Mouse (Mus musculus): Measurements from ENCODE around the gene Ppp1r11. TPM values are rescaled to one million over a fixed set of nuclear protein-coding genes. Genes with fewer than 3 reads are reported as not detected.

Ppp1r11 gene
- polyA plus RNA-seq, 1 experiment from 2014 or later = 142 TPM

- Histone ChIP-seq H3K4me2 (ENCODE audit: low read depth, low read length, severe bottlenecking) (no peak overlapping the region), H3K27ac (ENCODE audit: low read depth, low read length) (no peak overlapping the region), H3K4me1 (replicated peaks; ENCODE audit: control insufficient read depth, insufficient read depth, low read length) (0 out of 2 replicates have a peak, but pooled peaks cover 6% of the 10 kb centered on the region), H3K27me3 (ENCODE audit: control insufficient read depth, insufficient read depth, low read length) (peaks cover 14% of the 10 kb centered on the region), H3K36me3 (ENCODE audit: control insufficient read depth, insufficient read depth, low read length) (no peaks in the 10 kb centered on the region), H3K4me3 (ENCODE audit: low read depth, low read length) (no peak overlapping the region), H3K9me3 (ENCODE audit: control insufficient read depth, low read length) (no peaks in the 10 kb centered on the region), H3K9ac (ENCODE audit: low read length) (no peak overlapping the region)
- WGBS = 81% methylated on average over 2 of the region's 2 CpGs
- DNase-seq (ENCODE audit: low spot score) (no peak), ATAC-seq (replicated peaks; ENCODE audit: low FRiP score) (no peak)
These were observed 13.5 kb downstream of the Ppp1r11 start for GRCm38 (mm10) chr17:36938056-36938455.

GRCm38 (mm10) chr17:36931806-36932205 lies 19.7 kb downstream of the Ppp1r11 start:
- ATAC-seq (replicated peaks; ENCODE audit: low FRiP score) = no peak
- WGBS = 70% methylated on average over 2 of the region's 2 CpGs
- DNase-seq (ENCODE audit: low spot score) = no peak

GRCm38 (mm10) chr17:36931130-36931529 lies 20.4 kb downstream of the Ppp1r11 start:
- no peak for ATAC-seq (replicated peaks; ENCODE audit: low FRiP score)
- Histone ChIP-seq H3K4me3 (ENCODE audit: low read depth, low read length) (no peak overlapping the region), H3K9ac (ENCODE audit: low read length) (no peak overlapping the region), H3K4me2 (ENCODE audit: low read depth, low read length, severe bottlenecking) (no peak overlapping the region), H3K27me3 (ENCODE audit: control insufficient read depth, insufficient read depth, low read length) (no peaks in the 10 kb centered on the region), H3K27ac (ENCODE audit: low read depth, low read length) (no peak overlapping the region), H3K36me3 (ENCODE audit: control insufficient read depth, insufficient read depth, low read length) (no peaks in the 10 kb centered on the region), H3K4me1 (replicated peaks; ENCODE audit: control insufficient read depth, insufficient read depth, low read length) (no peaks in the 10 kb centered on the region), H3K9me3 (ENCODE audit: control insufficient read depth, low read length) (no peaks in the 10 kb centered on the region)
- no peak for DNase-seq (ENCODE audit: low spot score)
- 89% methylated on average over 4 of the region's 4 CpGs for WGBS

More at GRCm38 (mm10) chr17:36931806-36932205, 19.7 kb downstream of the Ppp1r11 start:
- H3K4me3 ChIP-seq (ENCODE audit: low read depth, low read length) = no peak overlapping the region
- H3K9me3 ChIP-seq (ENCODE audit: control insufficient read depth, low read length) = no peaks in the 10 kb centered on the region
- H3K27me3 ChIP-seq (ENCODE audit: control insufficient read depth, insufficient read depth, low read length) = no peaks in the 10 kb centered on the region
- no peak overlapping the region for H3K4me2 ChIP-seq (ENCODE audit: low read depth, low read length, severe bottlenecking)
- H3K27ac ChIP-seq (ENCODE audit: low read depth, low read length) = no peak overlapping the region
- no peak overlapping the region for H3K9ac ChIP-seq (ENCODE audit: low read length)
- H3K4me1 ChIP-seq (replicated peaks; ENCODE audit: control insufficient read depth, insufficient read depth, low read length) = no peaks in the 10 kb centered on the region
- no peaks in the 10 kb centered on the region for H3K36me3 ChIP-seq (ENCODE audit: control insufficient read depth, insufficient read depth, low read length)

GRCm38 (mm10) chr17:36930233-36930632 lies 21.3 kb downstream of the Ppp1r11 start:
- no peaks in the 10 kb centered on the region for H3K27me3 ChIP-seq (ENCODE audit: control insufficient read depth, insufficient read depth, low read length)
- no peak overlapping the region for H3K27ac ChIP-seq (ENCODE audit: low read depth, low read length)
- no peaks in the 10 kb centered on the region for H3K9me3 ChIP-seq (ENCODE audit: control insufficient read depth, low read length)
- H3K4me2 ChIP-seq (ENCODE audit: low read depth, low read length, severe bottlenecking) = no peak overlapping the region
- no peak for DNase-seq (ENCODE audit: low spot score)
- 88% methylated on average over 6 of the region's 6 CpGs for WGBS
- no peaks in the 10 kb centered on the region for H3K4me1 ChIP-seq (replicated peaks; ENCODE audit: control insufficient read depth, insufficient read depth, low read length)
- H3K9ac ChIP-seq (ENCODE audit: low read length) = no peak overlapping the region
- ATAC-seq (replicated peaks; ENCODE audit: low FRiP score) = no peak
- no peaks in the 10 kb centered on the region for H3K36me3 ChIP-seq (ENCODE audit: control insufficient read depth, insufficient read depth, low read length)
- no peak overlapping the region for H3K4me3 ChIP-seq (ENCODE audit: low read depth, low read length)

GRCm38 (mm10) chr17:36929236-36929932 lies 22.2 kb downstream of the Ppp1r11 start:
- 82% methylated on average over 12 of the region's 12 CpGs for WGBS
- no peak overlapping the region for H3K4me3 ChIP-seq (ENCODE audit: low read depth, low read length)
- no peaks in the 10 kb centered on the region for H3K27me3 ChIP-seq (ENCODE audit: control insufficient read depth, insufficient read depth, low read length)
- H3K4me1 ChIP-seq (replicated peaks; ENCODE audit: control insufficient read depth, insufficient read depth, low read length) = no peaks in the 10 kb centered on the region
- DNase-seq (ENCODE audit: low spot score) (no peak), ATAC-seq (replicated peaks; ENCODE audit: low FRiP score) (no peak)
- no peak overlapping the region for H3K9ac ChIP-seq (ENCODE audit: low read length)
- H3K36me3 ChIP-seq (ENCODE audit: control insufficient read depth, insufficient read depth, low read length) = no peaks in the 10 kb centered on the region
- no peak overlapping the region for H3K27ac ChIP-seq (ENCODE audit: low read depth, low read length)
- H3K9me3 ChIP-seq (ENCODE audit: control insufficient read depth, low read length) = no peaks in the 10 kb centered on the region
- H3K4me2 ChIP-seq (ENCODE audit: low read depth, low read length, severe bottlenecking) = no peak overlapping the region

GRCm38 (mm10) chr17:36927496-36928120 lies 23.9 kb downstream of the Ppp1r11 start:
- no peaks in the 10 kb centered on the region for H3K4me1 ChIP-seq (replicated peaks; ENCODE audit: control insufficient read depth, insufficient read depth, low read length)
- 74% methylated on average over 10 of the region's 10 CpGs for WGBS
- no peak for DNase-seq (ENCODE audit: low spot score)

GRCm38 (mm10) chr17:36923491-36923890 lies 28.1 kb downstream of the Ppp1r11 start:
- 77% methylated on average over 4 of the region's 4 CpGs for WGBS
- H3K9me3 ChIP-seq (ENCODE audit: control insufficient read depth, low read length) = no peaks in the 10 kb centered on the region
- H3K36me3 ChIP-seq (ENCODE audit: control insufficient read depth, insufficient read depth, low read length) = no peaks in the 10 kb centered on the region
- ATAC-seq (replicated peaks; ENCODE audit: low FRiP score) = no peak
- no peak overlapping the region for H3K9ac ChIP-seq (ENCODE audit: low read length)
- H3K4me3 ChIP-seq (ENCODE audit: low read depth, low read length) = no peak overlapping the region
- DNase-seq (ENCODE audit: low spot score) = no peak
- H3K4me2 ChIP-seq (ENCODE audit: low read depth, low read length, severe bottlenecking) = no peak overlapping the region
- H3K27me3 ChIP-seq (ENCODE audit: control insufficient read depth, insufficient read depth, low read length) = no peaks in the 10 kb centered on the region
- no peak overlapping the region for H3K27ac ChIP-seq (ENCODE audit: low read depth, low read length)
- no peaks in the 10 kb centered on the region for H3K4me1 ChIP-seq (replicated peaks; ENCODE audit: control insufficient read depth, insufficient read depth, low read length)

More at GRCm38 (mm10) chr17:36927496-36928120, 23.9 kb downstream of the Ppp1r11 start:
- no peaks in the 10 kb centered on the region for H3K36me3 ChIP-seq (ENCODE audit: control insufficient read depth, insufficient read depth, low read length)
- H3K4me2 ChIP-seq (ENCODE audit: low read depth, low read length, severe bottlenecking) = no peak overlapping the region
- H3K27ac ChIP-seq (ENCODE audit: low read depth, low read length) = no peak overlapping the region
- H3K9ac ChIP-seq (ENCODE audit: low read length) = no peak overlapping the region
- ATAC-seq (replicated peaks; ENCODE audit: low FRiP score) = no peak
- H3K27me3 ChIP-seq (ENCODE audit: control insufficient read depth, insufficient read depth, low read length) = no peaks in the 10 kb centered on the region
- no peak overlapping the region for H3K4me3 ChIP-seq (ENCODE audit: low read depth, low read length)
- no peaks in the 10 kb centered on the region for H3K9me3 ChIP-seq (ENCODE audit: control insufficient read depth, low read length)

GRCm38 (mm10) chr17:36922715-36923114 lies 28.8 kb downstream of the Ppp1r11 start:
- 87% methylated on average over 4 of the region's 4 CpGs for WGBS
- no peak overlapping the region for H3K9ac ChIP-seq (ENCODE audit: low read length)
- ATAC-seq (replicated peaks; ENCODE audit: low FRiP score) = no peak
- H3K4me1 ChIP-seq (replicated peaks; ENCODE audit: control insufficient read depth, insufficient read depth, low read length) = no peaks in the 10 kb centered on the region
- DNase-seq (ENCODE audit: low spot score) = no peak
- no peak overlapping the region for H3K4me2 ChIP-seq (ENCODE audit: low read depth, low read length, severe bottlenecking)
- no peaks in the 10 kb centered on the region for H3K27me3 ChIP-seq (ENCODE audit: control insufficient read depth, insufficient read depth, low read length)
- H3K36me3 ChIP-seq (ENCODE audit: control insufficient read depth, insufficient read depth, low read length) = no peaks in the 10 kb centered on the region
- no peak overlapping the region for H3K27ac ChIP-seq (ENCODE audit: low read depth, low read length)
- no peaks in the 10 kb centered on the region for H3K9me3 ChIP-seq (ENCODE audit: control insufficient read depth, low read length)
- H3K4me3 ChIP-seq (ENCODE audit: low read depth, low read length) = no peak overlapping the region

- ATAC-seq (replicated peaks; ENCODE audit: low FRiP score) (no peak), DNase-seq (ENCODE audit: low spot score) (no peak)
- no peak overlapping the region for H3K9ac ChIP-seq (ENCODE audit: low read length)
- H3K9me3 ChIP-seq (ENCODE audit: control insufficient read depth, low read length) = no peaks in the 10 kb centered on the region
- H3K27ac ChIP-seq (ENCODE audit: low read depth, low read length) = no peak overlapping the region
- no peaks in the 10 kb centered on the region for H3K36me3 ChIP-seq (ENCODE audit: control insufficient read depth, insufficient read depth, low read length)
- H3K4me2 ChIP-seq (ENCODE audit: low read depth, low read length, severe bottlenecking) = no peak overlapping the region
- 51% methylated on average over 15 of the region's 15 CpGs for WGBS
- H3K4me3 ChIP-seq (ENCODE audit: low read depth, low read length) = no peak overlapping the region
- no peaks in the 10 kb centered on the region for H3K4me1 ChIP-seq (replicated peaks; ENCODE audit: control insufficient read depth, insufficient read depth, low read length)
- H3K27me3 ChIP-seq (ENCODE audit: control insufficient read depth, insufficient read depth, low read length) = no peaks in the 10 kb centered on the region
These were observed 31.3 kb downstream of the Ppp1r11 start for GRCm38 (mm10) chr17:36920239-36920638.

Measured in forebrain, embryonic 11.5 days (tissue).